Mouse (Mus musculus): ENCODE data around the gene 4930407I10Rik. TPM values are rescaled to one million over a fixed set of nuclear protein-coding genes. Genes with fewer than 3 reads are reported as not detected.
A peak's percentile ranks its signal among the peaks of the same experiment; 100 is the strongest.

The 4930407I10Rik gene
- total RNA-seq (2018; cell fraction: chromatin; rRNA removed): not detected
- total RNA-seq (2018; cell fraction: cytosol; rRNA removed): not detected
- total RNA-seq (2018; cell fraction: nucleus; rRNA removed): not detected
- polyA plus RNA-seq (2018): not detected in 3 replicates

GRCm38 (mm10) chr15:82058719-82059201 is at the start of gene 4930407I10Rik:
Gene 4930407I10Rik (plus strand): TSS chr15:82059151.
- Histone ChIP-seq H3K4me3 (ENCODE audit: inconsistent target) (no peak within 1 kb of the TSS), H3K27ac (no peak within 1 kb of the TSS), H3K36me3 (ENCODE audit: inconsistent target) (no peaks in the 10 kb centered on the region), H3K79me2 (ENCODE audit: inconsistent target) (no peaks in the 10 kb centered on the region)
- 100% methylated on average over 1 of the region's 1 CpGs for WGBS (ENCODE audit: missing documents)

- H3K27ac ChIP-seq: no peak overlapping the region
- no peaks in the 10 kb centered on the region for H3K36me3 ChIP-seq (ENCODE audit: inconsistent target)
- no peak overlapping the region for H3K4me3 ChIP-seq (ENCODE audit: inconsistent target)
- 92% methylated on average over 6 of the region's 6 CpGs for WGBS (ENCODE audit: missing documents)
- H3K79me2 ChIP-seq (ENCODE audit: inconsistent target): no peaks in the 10 kb centered on the region; the same call in 1 of the 2 replicates
Observed at GRCm38 (mm10) chr15:82011947-82012346, 47.0 kb upstream of the 4930407I10Rik start.

GRCm38 (mm10) chr15:82014745-82015391 is 44.1 kb upstream of the 4930407I10Rik start:
- Histone ChIP-seq H3K79me2 (ENCODE audit: inconsistent target) (no peaks in the 10 kb centered on the region; the same call in 1 of the 2 replicates), H3K4me3 (ENCODE audit: inconsistent target) (peak overlapping the region; percentile 81), H3K27ac (no peak overlapping the region), H3K36me3 (ENCODE audit: inconsistent target) (no peaks in the 10 kb centered on the region)
- 22% methylated on average over 9 of the region's 9 CpGs for WGBS (ENCODE audit: missing documents)

GRCm38 (mm10) chr15:82015392-82016100 is 43.4 kb upstream of the 4930407I10Rik start:
- no peaks in the 10 kb centered on the region for H3K36me3 ChIP-seq (ENCODE audit: inconsistent target)
- 2% methylated on average over 39 of the region's 39 CpGs for WGBS (ENCODE audit: missing documents)
- H3K4me3 ChIP-seq (ENCODE audit: inconsistent target): peak overlapping the region; percentile 81
- 0 out of 2 replicates have a peak overlapping the region, but pooled peaks have one; percentile 13 for H3K27ac ChIP-seq
- no peaks in the 10 kb centered on the region; the same call in 1 of the 2 replicates for H3K79me2 ChIP-seq (ENCODE audit: inconsistent target)

- H3K79me2 ChIP-seq (ENCODE audit: inconsistent target): no peaks in the 10 kb centered on the region; the same call in 1 of the 2 replicates
- peak overlapping the region; percentile 81 for H3K4me3 ChIP-seq (ENCODE audit: inconsistent target)
- H3K27ac ChIP-seq: no peak overlapping the region
- H3K36me3 ChIP-seq (ENCODE audit: inconsistent target): no peaks in the 10 kb centered on the region
- under 1% methylated on average over 53 of the region's 53 CpGs for WGBS (ENCODE audit: missing documents)
Observed at GRCm38 (mm10) chr15:82016101-82016808, 42.7 kb upstream of the 4930407I10Rik start.

- no peak overlapping the region for H3K27ac ChIP-seq
- H3K79me2 ChIP-seq (ENCODE audit: inconsistent target): no peaks in the 10 kb centered on the region; the same call in 1 of the 2 replicates
- peak overlapping the region; percentile 81 for H3K4me3 ChIP-seq (ENCODE audit: inconsistent target)
- WGBS (ENCODE audit: missing documents): 0% methylated on average over 3 of the region's 6 CpGs
- H3K36me3 ChIP-seq (ENCODE audit: inconsistent target): no peaks in the 10 kb centered on the region
Observed at GRCm38 (mm10) chr15:82016830-82017229, 42.1 kb upstream of the 4930407I10Rik start.

- Histone ChIP-seq H3K27ac (no peak overlapping the region), H3K79me2 (ENCODE audit: inconsistent target) (no peaks in the 10 kb centered on the region; the same call in 1 of the 2 replicates), H3K4me3 (ENCODE audit: inconsistent target) (no peak overlapping the region), H3K36me3 (ENCODE audit: inconsistent target) (no peaks in the 10 kb centered on the region)
- WGBS (ENCODE audit: missing documents): 55% methylated on average over 4 of the region's 4 CpGs
Observed at GRCm38 (mm10) chr15:82017461-82017860, 41.5 kb upstream of the 4930407I10Rik start.

GRCm38 (mm10) chr15:82019288-82019687 is 39.7 kb upstream of the 4930407I10Rik start:
- no peak overlapping the region for H3K4me3 ChIP-seq (ENCODE audit: inconsistent target)
- no peak overlapping the region for H3K27ac ChIP-seq
- 0 out of 2 replicates have a peak, but pooled peaks cover 8% of the 10 kb centered on the region for H3K36me3 ChIP-seq (ENCODE audit: inconsistent target)
- no peaks in the 10 kb centered on the region; the same call in 1 of the 2 replicates for H3K79me2 ChIP-seq (ENCODE audit: inconsistent target)
- WGBS (ENCODE audit: missing documents): 78% methylated on average over 3 of the region's 3 CpGs

- H3K79me2 ChIP-seq (ENCODE audit: inconsistent target): no peaks in the 10 kb centered on the region
- no peak overlapping the region for H3K4me3 ChIP-seq (ENCODE audit: inconsistent target)
- H3K27ac ChIP-seq: no peak overlapping the region
- 45% methylated on average over 13 of the region's 13 CpGs for WGBS (ENCODE audit: missing documents)
- H3K36me3 ChIP-seq (ENCODE audit: inconsistent target): 0 out of 2 replicates have a peak, but pooled peaks cover 20% of the 10 kb centered on the region
Observed at GRCm38 (mm10) chr15:82022535-82023088, 36.3 kb upstream of the 4930407I10Rik start.

GRCm38 (mm10) chr15:82023965-82024635 is 34.9 kb upstream of the 4930407I10Rik start:
- 85% methylated on average over 6 of the region's 6 CpGs for WGBS (ENCODE audit: missing documents)

GRCm38 (mm10) chr15:82027276-82027675 is 31.7 kb upstream of the 4930407I10Rik start:
- Histone ChIP-seq H3K79me2 (ENCODE audit: inconsistent target) (no peaks in the 10 kb centered on the region), H3K4me3 (ENCODE audit: inconsistent target) (no peak overlapping the region), H3K36me3 (ENCODE audit: inconsistent target) (peaks cover 28% of the 10 kb centered on the region; the same call in 1 of the 2 replicates), H3K27ac (no peak overlapping the region)
- WGBS (ENCODE audit: missing documents): 95% methylated on average over 7 of the region's 7 CpGs

More at GRCm38 (mm10) chr15:82023965-82024635, 34.9 kb upstream of the 4930407I10Rik start:
- no peak overlapping the region for H3K27ac ChIP-seq
- H3K79me2 ChIP-seq (ENCODE audit: inconsistent target): no peaks in the 10 kb centered on the region
- H3K4me3 ChIP-seq (ENCODE audit: inconsistent target): no peak overlapping the region
- 0 out of 2 replicates have a peak, but pooled peaks cover 20% of the 10 kb centered on the region for H3K36me3 ChIP-seq (ENCODE audit: inconsistent target)

GRCm38 (mm10) chr15:82027726-82028125 is 31.2 kb upstream of the 4930407I10Rik start:
- Histone ChIP-seq H3K79me2 (ENCODE audit: inconsistent target) (no peaks in the 10 kb centered on the region), H3K36me3 (ENCODE audit: inconsistent target) (peaks cover 28% of the 10 kb centered on the region; the same call in 1 of the 2 replicates), H3K4me3 (ENCODE audit: inconsistent target) (no peak overlapping the region), H3K27ac (no peak overlapping the region)
- WGBS (ENCODE audit: missing documents): 46% methylated on average over 7 of the region's 7 CpGs

GRCm38 (mm10) chr15:82032386-82032785 is 26.6 kb upstream of the 4930407I10Rik start:
- H3K36me3 ChIP-seq (ENCODE audit: inconsistent target): peaks cover 10% of the 10 kb centered on the region; the same call in 1 of the 2 replicates
- no peak overlapping the region for H3K27ac ChIP-seq
- no peaks in the 10 kb centered on the region for H3K79me2 ChIP-seq (ENCODE audit: inconsistent target)
- H3K4me3 ChIP-seq (ENCODE audit: inconsistent target): no peak overlapping the region
- WGBS (ENCODE audit: missing documents): 93% methylated on average over 7 of the region's 7 CpGs

Data from macrophage (primary cell).